Comparison of ENCODE assay signal across 13 mouse cellular contexts in genomic region chr13:84061820-84062480, GRCm38 (mm10).
DNase-seq lines count a peak whose midpoint lies in the region; ATAC-seq lines count a peak whose summit lies in the region.
"Had no signal": no experiment of that assay in that cellular context is flagged by ENCODE, and none has a peak within 500 bp of the region (broad histone marks: within the 10 kb centered on the region; RNA-seq: fewer than 3 reads in every experiment).

No protein-coding gene starts in this region.

- no peak overlapping the region for H3K9ac ChIP-seq in kidney, embryonic 16.5 days (replicated peaks; ENCODE audit: low read length)
- H3K9ac ChIP-seq in kidney, embryonic 14.5 days (ENCODE audit: low read depth, low read length), result no peak overlapping the region
- peak overlapping the region; percentile 48; the same call in 1 of the 2 replicates for H3K9ac ChIP-seq in midbrain, embryonic 14.5 days (replicated peaks; ENCODE audit: low read length)

- H3K9me3 ChIP-seq in kidney, embryonic 16.5 days (ENCODE audit: low read length), result no peaks in the 10 kb centered on the region
- H3K9me3 ChIP-seq in kidney, embryonic 14.5 days (ENCODE audit: control insufficient read depth, low read length), result no peaks in the 10 kb centered on the region
- H3K9me3 ChIP-seq in midbrain, embryonic 14.5 days (ENCODE audit: control insufficient read depth, low read length), result no peaks in the 10 kb centered on the region

- no peak for ATAC-seq in kidney, embryonic 16.5 days (ENCODE audit: low FRiP score, low TSS enrichment)
- no peak for ATAC-seq in kidney, embryonic 14.5 days (ENCODE audit: low FRiP score, low TSS enrichment)
- peak; percentile 51; a peak in 3 of 4 replicates for ATAC-seq in hematopoietic stem cell, adult 5-6 weeks (replicated peaks in 1 of 2; ENCODE audit: insufficient read depth in 1 of 2, low FRiP score in 2 of 2, low TSS enrichment in 1 of 2, low read depth in 1 of 2, poor library complexity in 2 of 2, severe bottlenecking in 2 of 2)
- no peak for ATAC-seq in midbrain, embryonic 14.5 days (ENCODE audit: low FRiP score, low TSS enrichment)

- H3K4me3 ChIP-seq in kidney, embryonic 16.5 days (ENCODE audit: low read length), result no peak overlapping the region
- H3K4me3 ChIP-seq in kidney, embryonic 14.5 days (ENCODE audit: low read length), result no peak overlapping the region
- H3K4me3 ChIP-seq in midbrain, embryonic 14.5 days (replicated peaks; ENCODE audit: low read depth, low read length), result peak overlapping the region; percentile 25

- no peaks in the 10 kb centered on the region for H3K27me3 ChIP-seq in kidney, embryonic 16.5 days (ENCODE audit: insufficient read depth, low read length)
- H3K27me3 ChIP-seq in kidney, embryonic 14.5 days (ENCODE audit: control insufficient read depth, insufficient read depth, low read length), result no peaks in the 10 kb centered on the region
- H3K27me3 ChIP-seq in midbrain, embryonic 14.5 days (ENCODE audit: control insufficient read depth, insufficient read depth, low read length), result no peaks in the 10 kb centered on the region

- 48% methylated on average over 7 of the region's 7 CpGs for WGBS in kidney, embryonic 16.5 days
- WGBS in kidney, embryonic 14.5 days, result 53% methylated on average over 7 of the region's 7 CpGs
- WGBS in midbrain, embryonic 14.5 days, result 17% methylated on average over 7 of the region's 7 CpGs

- no peak overlapping the region for H3K4me2 ChIP-seq in kidney, embryonic 16.5 days (replicated peaks; ENCODE audit: low read depth, low read length)
- H3K4me2 ChIP-seq in kidney, embryonic 14.5 days (replicated peaks; ENCODE audit: low read depth, low read length), result no peak overlapping the region
- H3K4me2 ChIP-seq in midbrain, embryonic 14.5 days (ENCODE audit: low read length), result peak overlapping the region; percentile 48
- H3K4me2 ChIP-seq: heart, embryonic 11.5 days had no signal

- 0 out of 2 replicates have a peak overlapping the region, but pooled peaks have one; percentile 34 for H3K27ac ChIP-seq in kidney, embryonic 16.5 days (ENCODE audit: low read length)
- H3K27ac ChIP-seq in kidney, embryonic 14.5 days (ENCODE audit: low read depth, low read length), result no peak overlapping the region
- H3K27ac ChIP-seq in midbrain, embryonic 14.5 days (replicated peaks; ENCODE audit: low read depth, low read length), result peak overlapping the region; percentile 92

- no peaks in the 10 kb centered on the region for H3K36me3 ChIP-seq in kidney, embryonic 16.5 days (ENCODE audit: insufficient read depth, low read length)
- no peaks in the 10 kb centered on the region for H3K36me3 ChIP-seq in kidney, embryonic 14.5 days (ENCODE audit: control insufficient read depth, insufficient read depth, low read length)
- no peaks in the 10 kb centered on the region for H3K36me3 ChIP-seq in midbrain, embryonic 14.5 days (ENCODE audit: control insufficient read depth, insufficient read depth, low read length)

- DNase-seq in cerebellum, postnatal 10 days, result peak; percentile 70 to 71
- peak; percentile 60 for DNase-seq in midbrain, embryonic 14.5 days
- no peak for DNase-seq in adrenal gland, adult (ENCODE audit: inconsistent age in 2 of 2, low spot score in 1 of 2)
- DNase-seq in urinary bladder, adult 2 months (ENCODE audit: low spot score), result no peak
- DNase-seq in gastrocnemius, postnatal 25 days, result no peak
- DNase-seq: adrenal gland, adult 2 months; kidney, adult 8-10 months; lung, adult 18-20 months; right cerebral cortex, postnatal 25 days had no signal

- H3K4me1 ChIP-seq in kidney, embryonic 16.5 days (ENCODE audit: insufficient read depth, low read length), result peaks cover 20% of the 10 kb centered on the region
- H3K4me1 ChIP-seq in kidney, embryonic 14.5 days (ENCODE audit: control insufficient read depth, insufficient read depth, low read length), result 0 out of 2 replicates have a peak, but pooled peaks cover 3% of the 10 kb centered on the region
- H3K4me1 ChIP-seq in midbrain, embryonic 14.5 days (ENCODE audit: control insufficient read depth, insufficient read depth, low read length), result peaks cover 63% of the 10 kb centered on the region

Comparison
In these comparisons a context has a peak if more than half of its experiments do, and no peak if none do; other contexts are left out.
1. ATAC-seq: peak in hematopoietic stem cell, adult 5-6 weeks (2 of 2); none in kidney, embryonic 16.5 days (single experiment), kidney, embryonic 14.5 days (single experiment) and midbrain, embryonic 14.5 days (single experiment).
2. DNase-seq: peak in cerebellum, postnatal 10 days (2 of 2) and midbrain, embryonic 14.5 days (single experiment); none in adrenal gland, adult (0 of 2), urinary bladder, adult 2 months (single experiment) and gastrocnemius, postnatal 25 days (single experiment).